ENCODE assay signal across 8 mouse cellular contexts in genomic region chr5:117356365-117357128, GRCm38 (mm10). TPM values are rescaled to one million over a fixed set of nuclear protein-coding genes. Genes with fewer than 3 reads are reported as not detected.
DNase-seq lines count a peak whose midpoint lies in the region; ATAC-seq and TF ChIP-seq lines count a peak whose summit lies in the region.

No protein-coding gene starts in this region.

- 1% methylated on average over 22 of the region's 24 CpGs for WGBS in embryonic facial prominence, embryonic 11.5 days
- WGBS in heart, embryonic 14.5 days: under 1% methylated on average over 19 of the region's 24 CpGs

- H3K4me2 ChIP-seq in CH12.LX (ENCODE audit: insufficient read depth, low read depth, poor library complexity, severe bottlenecking): peak overlapping the region; percentile 80
- peak overlapping the region; percentile 88 for H3K4me2 ChIP-seq in embryonic facial prominence, embryonic 11.5 days (ENCODE audit: low read depth, low read length)
- H3K4me2 ChIP-seq in heart, embryonic 14.5 days (ENCODE audit: low read length): peak overlapping the region; percentile 88

- dilution Hi-C loops in CH12.LX (cut with MboI; ENCODE audit: extremely low pct_ligation_motif_present, extremely low pct_unique_long_range_greater_than_20kb, low sequenced_read_pairs): no loop called here

- in situ Hi-C loops in CH12.LX (cut with MboI; ENCODE audit: low pct_ligation_motif_present, low pct_unique_long_range_greater_than_20kb, low sequenced_read_pairs): no loop called here

- no peaks in the 10 kb centered on the region for H3K27me3 ChIP-seq in CH12.LX (replicated peaks)
- H3K27me3 ChIP-seq in embryonic facial prominence, embryonic 11.5 days (ENCODE audit: control insufficient read depth, insufficient read depth, low read length): no peaks in the 10 kb centered on the region
- no peaks in the 10 kb centered on the region for H3K27me3 ChIP-seq in heart, embryonic 14.5 days (ENCODE audit: control insufficient read depth, insufficient read depth, low read length)

- TF ChIP-seq EP300 in CH12.LX (IDR thresholded peaks at IDR 0.05; ENCODE audit: low read length): no peak

- H3K79me2 ChIP-seq in CH12.LX (replicated peaks; ENCODE audit: control insufficient read depth, extremely low read depth, insufficient read depth, poor library complexity, severe bottlenecking): peaks cover 13% of the 10 kb centered on the region

- TF ChIP-seq RAD21 in CH12.LX (IDR thresholded peaks at IDR 0.05; ENCODE audit: low read depth, low read length): no peak

- no peak for DNase-seq in CH12.LX (ENCODE audit: extremely low read depth)
- DNase-seq in adrenal gland, adult 18-20 months (ENCODE audit: low spot score in 2 of 2): peak; percentile 62 to 63
- DNase-seq in embryonic facial prominence, embryonic 11.5 days (ENCODE audit: low spot score): peak; percentile 44
- peak; percentile 80 for DNase-seq in kidney, postnatal 10 days
- peak; percentile 48 for DNase-seq in lung, postnatal 14 days
- peak; percentile 34 for DNase-seq in retina, postnatal 7 days (ENCODE audit: low read depth, low spot score)
- no peak for DNase-seq in frontal cortex, adult 2 months (ENCODE audit: extremely low spot score in 1 of 2, low spot score in 1 of 2)

- peaks cover 20 to 66% of the 10 kb centered on the region in 2 experiments for H3K4me1 ChIP-seq in CH12.LX (ENCODE audit: control insufficient read depth in 1 of 2, insufficient read depth in 2 of 2)
- H3K4me1 ChIP-seq in embryonic facial prominence, embryonic 11.5 days (ENCODE audit: control insufficient read depth, insufficient read depth, low read length): peaks cover 10% of the 10 kb centered on the region; the same call in 1 of the 2 replicates
- peaks cover 27 to 44% of the 10 kb centered on the region in 2 experiments for H3K4me1 ChIP-seq in heart, embryonic 14.5 days (ENCODE audit: control insufficient read depth in 2 of 2, insufficient read depth in 2 of 2, low read length in 2 of 2)

- TF ChIP-seq POLR2A in CH12.LX (IDR thresholded peaks at IDR 0.05; ENCODE audit: low read depth, low read length): no peak

- H3K4me3 ChIP-seq in CH12.LX (replicated peaks in 1 of 3; ENCODE audit: low read depth in 2 of 3, low read length in 2 of 3, poor library complexity in 1 of 3): peak overlapping the region; percentile 30 to 91 (median 56)
- peak overlapping the region; percentile 88 for H3K4me3 ChIP-seq in embryonic facial prominence, embryonic 11.5 days (ENCODE audit: low read depth, low read length)
- H3K4me3 ChIP-seq in heart, embryonic 14.5 days (ENCODE audit: control insufficient read depth in 1 of 2, insufficient read depth in 1 of 2, low read depth in 1 of 2, low read length in 2 of 2): peak overlapping the region; percentile 54 to 97

- no peak overlapping the region for H3K27ac ChIP-seq in CH12.LX (ENCODE audit: insufficient read depth, low read depth)
- peak overlapping the region; percentile 63; the same call in 1 of the 2 replicates for H3K27ac ChIP-seq in embryonic facial prominence, embryonic 11.5 days (replicated peaks; ENCODE audit: low read depth, low read length)
- H3K27ac ChIP-seq in heart, embryonic 14.5 days (replicated peaks in 1 of 2; ENCODE audit: control insufficient read depth in 1 of 2, insufficient read depth in 1 of 2, low read depth in 2 of 2, low read length in 2 of 2): peak overlapping the region; percentile 91 to 97

- no peak for TF ChIP-seq CTCF in CH12.LX (conservative IDR thresholded peaks at IDR 0.05 in 1 of 2, IDR thresholded peaks at IDR 0.05 in 1 of 2; ENCODE audit: low read depth in 2 of 2, low read length in 2 of 2)

- peaks cover 3 to 6% of the 10 kb centered on the region in 2 experiments for H3K36me3 ChIP-seq in CH12.LX (replicated peaks in 1 of 2; ENCODE audit: control insufficient read depth in 1 of 2, insufficient read depth in 1 of 2, low read length in 1 of 2)
- no peaks in the 10 kb centered on the region for H3K36me3 ChIP-seq in embryonic facial prominence, embryonic 11.5 days (replicated peaks; ENCODE audit: control insufficient read depth, insufficient read depth, low read depth, low read length)
- peaks cover 20% of the 10 kb centered on the region for H3K36me3 ChIP-seq in heart, embryonic 14.5 days (ENCODE audit: control insufficient read depth, insufficient read depth, low read length)

- H3K9me3 ChIP-seq in CH12.LX (replicated peaks; ENCODE audit: low read length): no peaks in the 10 kb centered on the region
- no peaks in the 10 kb centered on the region for H3K9me3 ChIP-seq in embryonic facial prominence, embryonic 11.5 days (replicated peaks; ENCODE audit: control insufficient read depth, low read length)
- no peaks in the 10 kb centered on the region for H3K9me3 ChIP-seq in heart, embryonic 14.5 days (ENCODE audit: control insufficient read depth, low read length)

- peak overlapping the region; percentile 80 for H3K9ac ChIP-seq in CH12.LX (ENCODE audit: insufficient read depth, low read depth)
- H3K9ac ChIP-seq in embryonic facial prominence, embryonic 11.5 days (replicated peaks; ENCODE audit: low read length): peak overlapping the region; percentile 86
- H3K9ac ChIP-seq in heart, embryonic 14.5 days (ENCODE audit: low read length): peak overlapping the region; percentile 97

- ATAC-seq in embryonic facial prominence, embryonic 11.5 days (replicated peaks; ENCODE audit: insufficient number of reproducible peaks, low FRiP score, low TSS enrichment, low read depth): peak; percentile 37
- peak; percentile 29 for ATAC-seq in heart, embryonic 14.5 days (ENCODE audit: insufficient number of reproducible peaks, insufficient read depth, low FRiP score, low read depth)

TF ChIP-seq in CH12.LX, 34 proteins besides CTCF, POLR2A, EP300 and RAD21:
- no peak for TF ChIP-seq JUN (IDR thresholded peaks at IDR 0.05; ENCODE audit: insufficient read depth, low read depth, low read length)
- no peak for TF ChIP-seq NRF1 (IDR thresholded peaks at IDR 0.05; ENCODE audit: low read depth, low read length)
- no peak for TF ChIP-seq GABPA (IDR thresholded peaks at IDR 0.05; ENCODE audit: insufficient replicate concordance, low read depth, low read length)
- no peak for TF ChIP-seq CHD1 (IDR thresholded peaks at IDR 0.05; ENCODE audit: low read depth, low read length)
- no peak for TF ChIP-seq ETS1 (conservative IDR thresholded peaks at IDR 0.05; ENCODE audit: low read depth, low read length)
- TF ChIP-seq ZKSCAN1 (IDR thresholded peaks at IDR 0.05; ENCODE audit: borderline replicate concordance, low read depth, low read length): no peak
- no peak for TF ChIP-seq ZNF384 (IDR thresholded peaks at IDR 0.05; ENCODE audit: low read depth, low read length)

RNA-seq across cellular contexts. Expression of gene Wsb2, which starts 0.6 kb away (rescaled TPM):
- total RNA-seq in CH12.LX (2012; rRNA removed): 41.7 and 43.6 TPM in 2 replicates
- total RNA-seq in CH12.LX (2014; rRNA removed): 30.6 and 36.1 TPM in 2 replicates
- 34.8 and 44.2 TPM in 2 replicates for polyA plus RNA-seq in CH12.LX (2012; ENCODE audit: insufficient read length, low read depth)
- total RNA-seq in adrenal gland, adult 18-20 months (2021): 100 to 1,000 TPM; 126 to 138 TPM
- polyA plus RNA-seq in embryonic facial prominence, embryonic 11.5 days (2014; fragmentation: Nextera tagmentation; extraction: Ambion mirVana): 53.6 and 54.1 TPM in 2 replicates
- 92.6 and 97.5 TPM in 2 replicates for polyA plus RNA-seq in heart, embryonic 14.5 days (2014; fragmentation: Nextera tagmentation; extraction: Ambion mirVana)
- polyA plus RNA-seq in frontal cortex, adult 2 months (2012; rRNA removed): 328 and 398 TPM in 2 replicates

RNA-seq across cellular contexts. Expression of gene Rfc5, which starts 32.3 kb away (rescaled TPM):
- total RNA-seq in CH12.LX (2012; rRNA removed) (137 and 176 TPM in 2 replicates), CH12.LX (2014; rRNA removed) (186 and 188 TPM in 2 replicates)
- 191 and 221 TPM in 2 replicates for polyA plus RNA-seq in CH12.LX (2012; ENCODE audit: insufficient read length, low read depth)
- 1 to 10 TPM; 4.6 to 7.3 TPM for total RNA-seq in adrenal gland, adult 18-20 months (2021)
- polyA plus RNA-seq in embryonic facial prominence, embryonic 11.5 days (2014; fragmentation: Nextera tagmentation; extraction: Ambion mirVana): 105 and 115 TPM in 2 replicates
- 53.9 and 54.5 TPM in 2 replicates for polyA plus RNA-seq in heart, embryonic 14.5 days (2014; fragmentation: Nextera tagmentation; extraction: Ambion mirVana)
- polyA plus RNA-seq in frontal cortex, adult 2 months (2012; rRNA removed): 15.4 and 15.6 TPM in 2 replicates

RNA-seq across cellular contexts. Expression of gene Vsig10, which starts 37.7 kb away (rescaled TPM):
- total RNA-seq in CH12.LX (2012; rRNA removed): 3.1 and 4.7 TPM in 2 replicates
- 2.1 and 2.4 TPM in 2 replicates for total RNA-seq in CH12.LX (2014; rRNA removed)
- polyA plus RNA-seq in CH12.LX (2012; ENCODE audit: insufficient read length, low read depth): 3.5 and 3.9 TPM in 2 replicates
- 10 to 100 TPM; 11.3 to 16.2 TPM for total RNA-seq in adrenal gland, adult 18-20 months (2021)
- 0.84 and 3.2 TPM in 2 replicates for polyA plus RNA-seq in embryonic facial prominence, embryonic 11.5 days (2014; fragmentation: Nextera tagmentation; extraction: Ambion mirVana)
- 3.9 and 6.6 TPM in 2 replicates for polyA plus RNA-seq in heart, embryonic 14.5 days (2014; fragmentation: Nextera tagmentation; extraction: Ambion mirVana)
- 1.6 and 2.4 TPM in 2 replicates for polyA plus RNA-seq in frontal cortex, adult 2 months (2012; rRNA removed)

RNA-seq across cellular contexts. Expression of gene Ksr2, which starts 57.3 kb away (rescaled TPM):
- total RNA-seq in CH12.LX (2012; rRNA removed) (1.3 and 1.9 TPM in 2 replicates), CH12.LX (2014; rRNA removed) (0.26 and 0.36 TPM in 2 replicates)
- polyA plus RNA-seq in CH12.LX (2012; ENCODE audit: insufficient read length, low read depth): 1.0 and 1.2 TPM in 2 replicates
- 1 to 10 TPM; 4.3 to 4.5 TPM for total RNA-seq in adrenal gland, adult 18-20 months (2021)
- polyA plus RNA-seq in embryonic facial prominence, embryonic 11.5 days (2014; fragmentation: Nextera tagmentation; extraction: Ambion mirVana): 0.35 and 0.38 TPM in 2 replicates
- 0.09 and 0.12 TPM in 2 replicates for polyA plus RNA-seq in heart, embryonic 14.5 days (2014; fragmentation: Nextera tagmentation; extraction: Ambion mirVana)
- 9.1 and 9.4 TPM in 2 replicates for polyA plus RNA-seq in frontal cortex, adult 2 months (2012; rRNA removed)

Comparison
In these comparisons a context has a peak if more than half of its experiments do, and no peak if none do; other contexts are left out.
1. DNase-seq: peak in adrenal gland, adult 18-20 months (2 of 2), embryonic facial prominence, embryonic 11.5 days (single experiment), kidney, postnatal 10 days (single experiment), lung, postnatal 14 days (single experiment) and retina, postnatal 7 days (single experiment); none in CH12.LX (single experiment) and frontal cortex, adult 2 months (0 of 2).
2. Peak in every context shown above with its lines, with median percentiles within 50 percentile points of each other: H3K4me2 ChIP-seq, H3K4me3 ChIP-seq and H3K9ac ChIP-seq.